Mouse (Mus musculus) urinary bladder, postnatal 25 days (tissue): ENCODE measurements around the gene Gm10318.

ENCODE experiments used
- DNase-seq: peaks from one replicate; pipeline ENCODE4 v3.0.0; 2022; ENCODE audit warnings: low spot score

Gm10318 gene

DNA sequence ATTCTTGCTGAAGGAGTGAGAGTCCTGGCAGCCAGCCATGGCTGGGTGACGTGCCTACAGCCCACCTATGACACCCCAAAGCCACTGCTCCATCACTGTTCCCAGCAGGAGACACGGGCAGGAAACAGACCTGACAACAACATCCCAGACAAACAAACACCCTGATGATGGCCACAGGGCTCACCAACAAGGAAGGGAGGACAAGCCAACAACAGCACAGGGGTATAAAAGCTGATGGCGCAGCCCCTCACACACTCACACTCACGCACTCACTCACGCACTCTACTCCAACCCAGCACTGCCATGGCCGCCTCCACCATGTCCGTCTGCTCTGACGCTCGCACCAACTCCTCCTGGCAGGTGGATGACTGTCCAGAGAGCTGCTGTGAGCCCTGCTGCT, at the start of gene Gm10318:
Gm10318 (plus strand) TSS at position 301 of the 400 bp plus-strand sequence.
- no peak for DNase-seq

DNA sequence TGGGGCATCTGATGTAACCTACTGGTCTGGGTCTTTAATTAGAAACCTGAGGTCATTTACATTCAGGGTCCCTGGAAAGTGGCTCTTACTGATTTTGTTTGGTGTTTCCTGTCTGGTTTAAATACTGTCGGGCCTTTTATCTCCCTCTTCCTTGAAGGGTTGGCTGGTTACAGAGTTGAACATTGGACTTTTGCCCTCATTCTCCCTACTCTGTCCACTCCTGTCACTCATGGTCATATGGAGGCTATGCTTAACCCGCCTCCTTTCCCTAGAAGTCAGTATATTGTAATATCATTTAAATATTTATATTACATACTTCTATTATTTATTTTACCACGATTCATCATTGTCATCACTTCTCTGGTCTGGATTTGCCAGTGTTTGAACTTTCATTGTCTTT, 48.6 kb upstream of the Gm10318 start:
- DNase-seq, result no peak

DNA sequence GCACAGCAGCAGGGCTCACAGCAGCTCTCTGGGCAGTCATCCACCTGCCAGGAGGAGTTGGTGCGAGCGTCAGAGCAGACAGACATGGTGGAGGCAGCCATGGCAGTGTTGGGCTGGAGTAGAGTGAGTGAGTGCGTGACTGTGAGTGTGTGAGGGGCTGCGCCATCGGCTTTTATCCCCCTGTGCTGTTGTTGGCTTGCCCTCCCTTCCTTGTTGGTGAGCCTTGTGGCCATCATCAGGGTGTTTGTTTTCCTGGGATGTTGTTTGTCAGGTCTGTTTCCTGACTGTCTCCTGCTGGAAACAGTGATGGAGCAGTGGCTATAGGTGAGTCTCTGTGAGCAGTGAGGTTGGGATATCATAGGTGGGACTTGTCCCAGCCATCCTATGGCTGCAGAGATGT, 40.9 kb upstream of the Gm10318 start, which contains the start of gene Gm9507:
Gm9507 (minus strand) TSS at position 101 of the 400 bp plus-strand sequence.
- no peak for DNase-seq

DNA sequence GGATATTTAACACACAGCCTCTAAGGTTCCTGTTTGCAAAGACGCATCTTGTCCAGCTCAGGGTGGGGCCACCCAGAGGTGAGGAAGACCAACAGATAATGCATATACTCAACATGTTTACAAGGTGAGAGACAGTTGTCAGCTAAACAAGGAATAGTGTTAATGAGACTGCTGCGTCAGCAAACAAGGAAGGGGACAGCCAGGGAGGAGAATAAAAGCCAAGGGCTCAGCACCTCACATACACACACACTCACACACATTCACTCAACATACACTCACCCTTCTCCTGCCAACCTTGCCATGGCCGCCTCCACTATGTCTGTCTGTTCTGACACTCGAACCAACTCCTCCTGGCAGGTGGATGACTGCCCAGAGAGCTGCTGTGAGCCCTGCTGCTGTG, 38.3 kb upstream of the Gm10318 start, which contains the start of gene Gm2696:
Gm2696 (plus strand) TSS at position 301 of the 400 bp plus-strand sequence.
- no peak for DNase-seq

DNA sequence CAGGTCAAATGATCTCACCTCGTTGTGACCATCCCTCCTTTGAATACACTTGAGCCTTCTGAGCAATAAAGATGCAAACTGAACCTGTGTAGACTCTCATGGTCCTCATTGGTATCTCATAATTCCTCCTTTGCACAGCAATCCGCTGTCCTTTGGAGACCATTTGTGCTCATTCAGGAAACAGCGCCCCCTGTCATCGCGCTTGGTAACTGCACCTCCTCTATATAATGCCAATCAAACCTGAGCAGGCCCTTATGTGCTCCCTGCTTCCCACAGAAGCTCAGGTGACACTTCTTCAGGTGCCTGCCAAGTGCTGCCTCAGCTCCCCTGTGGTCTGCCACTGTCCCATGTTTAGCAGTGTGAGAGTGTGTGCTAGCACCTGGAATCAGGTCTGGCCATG, 37.1 kb upstream of the Gm10318 start:
- no peak for DNase-seq

DNA sequence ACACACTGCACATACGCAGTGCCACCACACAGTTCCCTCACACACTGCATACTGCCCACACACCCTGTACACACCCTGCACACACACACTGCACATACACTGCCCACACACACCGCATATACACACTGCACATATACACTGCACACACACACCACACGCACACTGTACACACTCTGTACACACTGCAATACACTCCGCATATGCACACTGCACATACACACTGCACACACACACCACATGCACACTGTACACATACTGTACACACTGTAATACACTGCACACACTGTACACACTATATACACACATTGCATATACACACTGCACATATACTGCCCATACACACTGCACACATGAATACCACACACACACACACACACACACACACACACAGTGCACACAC, 34.1 kb upstream of the Gm10318 start:
- no peak for DNase-seq

DNA sequence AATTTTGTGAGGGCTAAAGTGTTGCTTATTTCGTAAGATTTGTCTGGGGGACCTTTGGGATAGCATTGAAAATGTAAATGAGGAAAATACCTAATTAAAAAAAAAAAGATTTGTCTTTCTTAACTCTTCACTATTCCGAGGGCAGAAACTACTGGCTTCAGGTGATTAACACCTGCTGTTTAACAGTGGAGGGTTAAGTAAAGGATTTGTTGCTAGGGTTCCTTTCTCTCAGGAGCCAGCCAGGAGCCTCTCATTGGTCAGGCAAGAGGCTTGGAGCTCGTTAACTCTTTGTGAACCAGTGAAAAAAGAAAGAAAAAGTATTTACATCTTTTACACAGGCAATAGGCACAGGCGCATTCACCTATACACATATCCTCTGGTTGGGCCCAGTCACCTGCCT, 33.5 kb upstream of the Gm10318 start:
- DNase-seq, result no peak

DNA sequence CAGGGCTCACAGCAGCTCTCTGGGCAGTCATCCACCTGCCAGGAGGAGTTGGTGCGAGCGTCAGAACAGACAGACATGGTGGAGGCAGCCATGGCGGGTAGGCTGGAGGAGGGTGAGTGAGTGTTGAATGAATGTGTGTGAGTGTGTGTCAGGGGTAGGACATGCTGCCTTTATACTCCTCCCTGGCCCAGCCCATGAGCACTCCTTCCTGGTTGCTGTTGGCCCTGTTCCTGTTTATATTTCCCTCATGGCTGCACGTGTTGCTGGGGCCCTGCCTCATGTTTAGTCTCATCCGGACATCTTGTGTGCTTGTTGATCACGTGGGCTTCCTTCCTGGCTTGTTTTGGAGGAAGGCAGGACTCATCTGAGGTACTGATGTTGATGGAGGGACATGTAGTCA, 25.7 kb upstream of the Gm10318 start, which contains the start of gene Krtap10-4:
Krtap10-4 (minus strand) TSS at position 145 of the 400 bp plus-strand sequence.
- no peak for DNase-seq

DNA sequence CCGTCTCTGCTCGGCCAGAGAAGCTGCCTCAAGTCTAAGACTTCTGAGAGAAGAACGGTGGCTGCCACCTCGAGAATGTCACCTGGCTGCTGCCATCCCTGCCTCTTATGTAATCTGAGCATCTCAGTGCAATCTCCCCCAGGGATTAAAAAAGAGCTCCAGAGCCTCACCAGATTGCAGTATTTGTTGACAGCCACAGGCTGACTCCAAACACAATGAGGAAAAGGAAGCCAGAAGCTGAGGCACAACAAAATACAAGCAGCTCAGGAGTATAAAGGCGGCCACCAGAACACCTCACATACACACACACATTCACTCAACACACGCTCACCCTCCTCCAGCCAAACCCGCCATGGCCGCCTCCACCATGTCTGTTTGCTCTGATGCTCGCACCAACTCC, 17.0 kb upstream of the Gm10318 start, which contains the start of gene Krtap10-10:
Krtap10-10 (plus strand) TSS at position 301 of the 400 bp plus-strand sequence.
- no peak for DNase-seq

DNA sequence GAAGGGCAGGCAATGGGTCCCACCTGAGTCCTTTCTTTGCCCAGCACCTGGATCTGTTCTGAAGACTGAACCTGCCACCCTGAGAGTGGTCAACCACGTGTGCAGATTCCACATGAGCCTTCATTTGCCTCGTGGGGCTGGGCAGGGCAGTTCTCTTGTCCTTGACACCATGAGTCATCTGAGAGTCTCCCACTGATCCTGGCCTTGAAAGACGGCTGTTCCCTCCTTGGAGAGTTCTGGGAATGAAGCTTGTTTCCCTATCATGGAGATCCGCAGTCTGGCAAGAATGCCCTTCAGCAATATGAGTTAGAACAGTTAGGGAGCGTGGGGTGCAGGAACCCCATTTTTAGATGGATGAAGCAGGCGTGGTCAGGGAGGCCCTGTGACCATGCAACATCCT, 13.7 kb upstream of the Gm10318 start:
- DNase-seq, result no peak

DNA sequence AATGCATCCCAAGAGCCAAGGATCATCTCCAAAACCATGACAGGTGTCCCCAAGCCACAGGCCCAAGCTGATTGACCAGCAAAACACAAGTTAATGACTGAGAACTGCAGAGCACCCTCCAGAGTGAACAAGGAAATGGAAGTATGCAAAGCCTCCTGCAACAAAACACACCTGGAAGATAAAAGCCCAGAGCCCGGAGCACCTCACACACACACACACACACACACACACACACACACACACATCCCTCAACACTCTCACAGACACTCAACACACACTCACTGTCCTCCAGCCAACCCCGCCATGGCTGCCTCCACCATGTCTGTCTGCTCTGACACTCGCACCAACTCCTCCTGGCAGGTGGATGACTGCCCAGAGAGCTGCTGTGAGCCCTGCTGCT, 6.2 kb upstream of the Gm10318 start, which contains the start of gene Gm36176:
Gm36176 (plus strand) TSS at position 301 of the 400 bp plus-strand sequence.
- no peak for DNase-seq

DNA sequence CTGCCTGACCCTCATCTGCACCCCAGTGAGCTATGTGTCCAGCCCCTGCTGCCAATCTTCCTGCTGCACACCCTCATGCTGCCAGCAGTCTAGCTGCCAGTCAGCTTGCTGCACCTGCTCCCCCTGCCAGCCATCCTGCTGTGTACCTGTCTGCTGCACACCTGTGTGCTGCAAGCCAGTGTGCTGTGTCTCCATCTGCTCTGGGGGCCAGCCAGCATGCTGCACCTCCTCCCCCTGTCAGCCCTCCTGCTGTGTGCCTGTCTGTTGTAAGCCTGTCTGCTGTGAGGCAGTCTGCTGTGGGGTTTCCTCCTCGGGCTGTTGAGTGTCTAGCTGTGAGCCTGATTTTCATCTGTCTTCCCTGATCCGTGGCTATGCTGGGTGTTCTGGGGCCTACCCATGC, 5.7 kb upstream of the Gm10318 start:
- DNase-seq, result no peak

DNA sequence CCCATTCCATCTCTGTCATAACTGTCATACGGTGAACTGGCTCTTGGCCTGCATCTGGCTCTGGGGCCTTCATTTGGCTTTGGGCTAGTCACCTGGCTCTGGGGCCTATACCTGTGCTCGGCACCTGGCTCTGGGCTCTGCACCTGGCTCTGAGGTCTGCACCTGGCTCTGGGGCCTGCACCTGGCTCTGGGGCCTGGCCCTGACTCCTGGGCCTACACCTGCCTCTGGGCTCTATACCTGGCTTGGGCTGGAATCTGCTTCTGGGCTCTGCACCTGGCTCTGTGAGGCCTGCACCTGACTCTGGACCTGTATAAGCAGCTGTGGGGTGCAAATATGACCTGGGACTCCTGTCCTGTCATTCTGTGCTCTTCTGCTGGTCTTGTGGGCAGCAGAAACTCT, 5.1 kb upstream of the Gm10318 start:
- DNase-seq, result no peak

DNA sequence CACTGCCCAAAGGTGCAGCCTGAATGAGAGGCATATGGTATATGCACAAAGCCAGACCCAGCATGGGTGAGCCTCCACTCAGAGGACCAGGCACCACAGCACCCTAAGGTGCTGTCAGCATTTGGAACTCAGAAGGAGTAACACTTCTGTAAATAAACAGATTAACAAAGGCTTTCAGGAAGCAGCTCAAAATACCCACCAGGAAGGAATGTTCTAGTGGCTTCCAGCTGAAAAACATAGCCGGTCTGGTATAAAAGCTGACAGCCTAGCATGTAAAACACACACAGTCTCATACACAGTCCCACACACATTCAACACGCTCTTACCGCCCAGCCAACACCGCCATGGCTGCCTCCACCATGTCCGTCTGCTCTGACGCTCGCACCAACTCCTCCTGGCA, 9.0 kb downstream of the Gm10318 start, which contains the start of gene Gm3285:
Gm3285 (plus strand) TSS at position 301 of the 400 bp plus-strand sequence.
- no peak for DNase-seq

DNA sequence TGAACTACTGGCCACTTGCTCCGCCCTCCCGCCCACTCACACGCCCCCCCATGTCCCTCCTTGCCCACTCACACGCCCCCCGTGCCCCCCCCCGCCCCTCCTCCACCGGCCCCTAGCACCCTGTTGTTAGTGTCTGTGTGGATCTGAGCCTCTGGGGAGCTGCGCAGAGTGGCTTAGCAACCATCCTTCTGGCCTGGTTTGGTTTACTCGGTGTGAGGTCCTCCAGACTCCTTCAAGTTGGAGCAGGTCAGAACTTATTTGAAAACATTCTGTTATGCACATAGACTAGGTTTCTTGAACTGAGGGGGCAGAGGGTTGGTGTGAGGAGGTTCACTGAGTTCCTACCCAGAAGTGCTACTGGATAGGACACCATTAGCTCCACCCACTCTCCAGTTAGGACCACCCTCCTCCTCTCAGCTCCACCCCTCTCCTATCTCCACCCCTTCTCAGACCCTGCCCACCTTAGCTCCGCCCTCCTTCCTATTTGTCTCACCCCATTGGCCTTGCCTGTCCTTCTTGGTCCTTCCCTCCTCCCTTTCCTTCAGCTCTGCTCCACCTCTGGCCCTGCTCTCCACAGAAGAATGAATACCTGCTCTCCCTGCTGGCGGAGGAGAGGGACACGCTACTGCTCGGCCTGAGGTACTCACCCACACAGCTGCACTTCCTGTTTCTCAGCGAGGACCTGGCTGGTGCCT, 11.6 kb downstream of the Gm10318 start:
- DNase-seq, result peak; percentile 55

DNA sequence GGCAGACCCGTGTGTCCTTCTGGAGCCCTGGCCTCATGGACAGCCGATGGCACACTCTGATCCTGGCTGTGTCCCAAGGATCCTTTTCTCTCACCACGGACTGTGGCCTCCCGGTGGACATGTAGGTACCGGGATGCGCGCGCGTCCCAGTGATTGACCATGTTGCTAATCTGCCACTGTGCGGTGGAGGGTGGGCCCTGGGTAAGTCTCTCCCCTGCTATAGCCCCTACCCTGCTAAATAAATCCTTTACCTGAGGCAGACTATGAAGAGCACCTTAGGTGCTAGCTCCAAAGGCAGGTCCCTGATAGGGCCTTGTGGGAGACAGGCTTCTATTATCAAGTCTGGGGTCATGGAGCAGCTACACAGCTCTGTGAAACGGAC, 12.1 kb downstream of the Gm10318 start:
- no peak for DNase-seq

DNA sequence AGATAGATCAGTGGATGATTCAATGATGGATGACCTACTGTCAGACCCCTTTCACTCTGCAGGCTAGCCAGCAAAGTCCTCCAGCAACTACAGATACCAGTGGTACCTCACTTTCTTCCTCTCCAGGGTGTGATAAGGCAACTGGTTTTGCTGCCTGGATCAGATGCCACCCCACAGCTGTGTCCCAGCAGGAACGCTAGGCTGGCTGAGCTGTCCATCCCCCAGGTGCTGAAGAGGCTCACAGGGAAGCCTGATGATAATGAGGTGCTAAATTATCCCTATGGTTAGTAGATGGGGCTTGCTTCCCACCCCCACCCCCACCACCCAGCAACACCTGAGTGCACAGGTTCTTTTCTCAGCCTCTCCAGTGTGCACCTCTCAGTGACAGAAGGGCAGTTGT, 14.9 kb downstream of the Gm10318 start:
- no peak for DNase-seq

DNA sequence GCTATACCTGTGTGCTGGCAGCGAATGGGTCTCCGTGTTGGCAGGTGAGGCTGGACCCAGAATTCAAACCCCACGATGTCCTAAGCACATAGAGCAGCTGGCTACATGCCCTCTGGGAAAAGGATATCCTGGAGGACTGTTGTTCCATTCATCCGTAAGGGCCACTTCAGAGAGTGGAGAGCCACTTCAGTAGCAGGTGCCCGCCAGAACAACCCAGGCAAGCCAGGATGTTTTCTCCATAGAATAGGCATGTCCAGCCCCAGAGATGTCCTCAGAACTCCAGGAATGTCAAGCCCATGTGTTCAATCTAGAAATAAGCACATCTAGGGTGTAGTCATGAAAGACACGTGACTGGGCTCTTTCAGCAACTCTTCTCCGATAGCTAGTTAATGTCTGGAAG, 17.0 kb downstream of the Gm10318 start:
- DNase-seq, result no peak

DNA sequence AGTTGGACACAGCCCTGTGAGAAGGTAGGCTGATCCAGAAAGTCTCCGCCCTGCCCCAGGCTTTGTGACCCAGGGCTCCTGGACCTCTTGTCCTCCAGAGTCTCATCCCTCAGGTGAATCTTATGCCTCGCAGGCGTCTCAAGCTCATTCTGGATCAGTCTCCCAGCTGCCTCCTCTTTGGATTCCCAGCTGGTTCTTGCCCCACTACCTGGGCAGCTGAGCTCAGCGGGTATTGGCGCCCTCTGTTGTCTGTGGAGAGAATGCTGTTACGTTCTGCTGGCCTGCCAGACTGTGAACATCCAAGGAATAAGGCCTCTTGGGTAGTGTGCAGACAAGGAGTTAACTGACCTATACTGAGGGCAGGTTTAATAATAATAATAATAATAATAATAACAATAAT, 26.3 kb downstream of the Gm10318 start:
- peak; percentile 42 for DNase-seq

DNA sequence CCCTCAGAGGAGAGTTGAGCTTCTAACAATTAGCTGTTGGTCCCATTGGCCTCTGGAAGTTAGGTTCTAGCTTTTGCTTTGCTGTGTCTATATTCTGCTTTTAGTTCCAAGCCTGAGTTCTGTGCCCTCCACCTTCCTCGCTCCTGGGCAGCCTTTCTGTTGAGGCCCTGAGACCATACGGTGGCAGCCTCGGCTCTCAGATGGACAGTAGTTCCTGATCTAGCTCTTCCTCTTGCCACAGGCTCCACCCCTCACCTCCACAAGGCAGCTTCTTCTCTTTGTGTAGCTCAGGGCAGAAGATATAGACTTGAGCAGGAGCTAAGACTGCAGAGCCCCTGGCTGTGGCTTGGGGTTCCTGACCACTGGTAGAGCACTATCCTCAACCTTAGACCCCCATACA, 27.6 kb downstream of the Gm10318 start:
- no peak for DNase-seq

DNA sequence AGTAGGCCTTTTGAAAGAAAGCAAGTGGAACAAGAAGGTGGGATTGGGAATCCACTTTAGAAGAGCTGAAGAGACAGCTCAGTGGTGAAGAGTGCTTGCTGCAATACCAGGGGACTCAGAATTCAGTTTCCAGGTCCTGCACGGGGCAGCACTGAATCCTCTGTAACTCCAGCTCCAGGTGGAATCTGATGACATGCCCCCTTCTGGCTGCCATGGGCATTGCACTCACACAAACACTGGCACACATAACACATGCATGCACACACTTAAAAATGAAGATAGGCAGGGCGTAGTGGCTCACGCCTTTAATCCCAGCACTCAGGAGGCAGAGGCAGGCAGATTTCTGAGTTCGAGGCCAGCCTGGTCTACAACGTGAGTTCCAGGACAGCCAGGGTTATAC, 29.9 kb downstream of the Gm10318 start:
- no peak for DNase-seq

DNA sequence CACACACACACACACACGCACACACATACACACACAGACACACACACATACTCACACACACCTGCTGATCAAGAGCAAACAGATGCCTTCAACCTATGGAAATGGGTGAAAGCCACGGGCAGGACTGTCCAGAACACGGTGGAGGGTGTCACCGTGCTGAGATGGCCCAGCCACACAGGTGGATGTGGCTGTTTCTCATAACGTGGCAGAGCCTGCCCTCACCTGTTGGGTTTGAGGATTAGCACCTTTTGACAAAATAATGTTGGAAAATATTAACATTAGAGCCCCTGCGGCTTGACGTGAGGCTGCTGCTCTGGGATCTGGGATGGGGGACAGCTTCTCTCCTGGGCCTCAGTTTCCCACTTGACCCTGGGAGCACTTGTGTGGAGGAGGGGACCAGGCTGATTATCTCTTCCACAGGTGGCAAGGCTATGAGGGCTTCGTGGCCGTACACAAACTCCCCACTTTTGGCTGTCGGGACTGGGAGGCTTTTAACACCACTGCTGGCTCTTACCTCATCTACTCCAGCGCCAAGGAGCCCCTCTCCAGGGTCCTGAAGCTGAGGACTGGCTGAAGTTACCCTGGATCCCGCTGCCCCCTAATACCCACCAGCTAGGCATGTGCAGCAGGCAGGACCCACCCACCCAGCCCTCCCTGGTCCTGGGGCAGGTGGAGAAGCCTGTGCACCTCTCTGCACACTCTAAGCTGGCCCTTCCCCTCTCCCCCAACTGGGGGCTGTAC, 33.5 kb downstream of the Gm10318 start:
- no peak for DNase-seq

DNA sequence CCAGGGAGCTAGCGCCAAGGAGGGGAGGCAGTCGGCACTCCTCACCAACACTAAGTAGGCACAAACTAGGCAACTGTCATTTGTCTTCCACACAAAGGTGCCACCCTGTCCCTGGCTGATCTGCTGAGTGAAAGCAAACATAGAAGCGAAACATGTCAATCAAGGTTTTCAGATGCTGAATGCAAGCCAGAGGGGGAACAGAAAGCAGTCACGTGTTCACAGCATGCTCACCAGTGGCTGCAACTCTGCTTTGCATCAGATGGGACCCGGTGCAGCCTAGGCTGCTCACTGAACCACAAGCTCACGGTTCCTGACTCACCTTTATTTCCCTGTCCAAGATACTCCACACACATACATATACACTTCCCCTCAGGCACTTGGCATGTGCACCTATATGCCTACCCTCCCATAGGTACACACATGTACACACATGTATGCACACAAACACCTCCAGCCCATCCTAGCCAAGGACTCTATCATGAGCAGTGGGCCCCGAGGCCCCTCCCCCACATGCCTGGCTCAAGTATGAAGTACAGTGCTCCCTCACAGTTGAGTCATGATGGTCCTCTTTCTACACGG, 38.4 kb downstream of the Gm10318 start:
- no peak for DNase-seq
